Comparison of ENCODE assay signal across 8 mouse cellular contexts in genomic region chr7:28959505-28960045, GRCm38 (mm10). TPM values are rescaled to one million over a fixed set of nuclear protein-coding genes. Genes with fewer than 3 reads are reported as not detected.
DNase-seq lines count a peak whose midpoint lies in the region; ATAC-seq lines count a peak whose summit lies in the region.

No protein-coding gene starts in this region.

- H3K27ac ChIP-seq in heart, embryonic 11.5 days (ENCODE audit: low read depth, low read length) = peak overlapping the region; percentile 90
- H3K27ac ChIP-seq in embryonic facial prominence, embryonic 11.5 days (replicated peaks; ENCODE audit: low read depth, low read length) = no peak overlapping the region
- H3K27ac ChIP-seq in limb, embryonic 10.5 days = peak overlapping the region; percentile 38; the same call in 1 of the 2 replicates
- H3K27ac ChIP-seq in midbrain, embryonic 13.5 days = no peak overlapping the region

- peaks cover 42% of the 10 kb centered on the region for H3K4me1 ChIP-seq in heart, embryonic 11.5 days (ENCODE audit: control insufficient read depth, insufficient read depth, low read length)
- H3K4me1 ChIP-seq in embryonic facial prominence, embryonic 11.5 days (ENCODE audit: control insufficient read depth, insufficient read depth, low read length) = peaks cover 8% of the 10 kb centered on the region
- peaks cover 58% of the 10 kb centered on the region for H3K4me1 ChIP-seq in limb, embryonic 10.5 days
- peaks cover 53% of the 10 kb centered on the region for H3K4me1 ChIP-seq in midbrain, embryonic 13.5 days (replicated peaks)

- H3K4me3 ChIP-seq in heart, embryonic 11.5 days (ENCODE audit: low read depth, low read length) = peak overlapping the region; percentile 93
- H3K4me3 ChIP-seq in embryonic facial prominence, embryonic 11.5 days (ENCODE audit: low read depth, low read length) = peak overlapping the region; percentile 98; the same call in 1 of the 2 replicates
- peak overlapping the region; percentile 98 for H3K4me3 ChIP-seq in limb, embryonic 10.5 days
- peak overlapping the region; percentile 89 for H3K4me3 ChIP-seq in midbrain, embryonic 13.5 days (replicated peaks)

- no peak for DNase-seq in heart, adult 18-20 months
- no peak for DNase-seq in embryonic facial prominence, embryonic 11.5 days (ENCODE audit: low spot score)
- no peak for DNase-seq in limb, embryonic 10.5 days (ENCODE audit: low spot score)
- no peak for DNase-seq in embryo, embryonic 9.5 days (ENCODE audit: extremely low spot score)

- H3K36me3 ChIP-seq in heart, embryonic 11.5 days (ENCODE audit: control insufficient read depth, insufficient read depth, low read length) = no peaks in the 10 kb centered on the region; the same call in 1 of the 2 replicates
- H3K36me3 ChIP-seq in embryonic facial prominence, embryonic 11.5 days (replicated peaks; ENCODE audit: control insufficient read depth, insufficient read depth, low read depth, low read length) = no peaks in the 10 kb centered on the region
- H3K36me3 ChIP-seq in limb, embryonic 10.5 days = peaks cover 23% of the 10 kb centered on the region
- H3K36me3 ChIP-seq in midbrain, embryonic 13.5 days = no peaks in the 10 kb centered on the region

- H3K27me3 ChIP-seq in heart, embryonic 11.5 days (ENCODE audit: control insufficient read depth, insufficient read depth, low read length) = no peaks in the 10 kb centered on the region
- no peaks in the 10 kb centered on the region for H3K27me3 ChIP-seq in embryonic facial prominence, embryonic 11.5 days (ENCODE audit: control insufficient read depth, insufficient read depth, low read length)
- no peaks in the 10 kb centered on the region for H3K27me3 ChIP-seq in limb, embryonic 10.5 days (ENCODE audit: low read depth, poor library complexity, severe bottlenecking)
- H3K27me3 ChIP-seq in midbrain, embryonic 13.5 days = no peaks in the 10 kb centered on the region

- ATAC-seq in heart, embryonic 11.5 days (replicated peaks; ENCODE audit: insufficient number of reproducible peaks, low FRiP score, low TSS enrichment) = no peak
- ATAC-seq in embryonic facial prominence, embryonic 11.5 days (replicated peaks; ENCODE audit: insufficient number of reproducible peaks, low FRiP score, low TSS enrichment, low read depth) = no peak
- no peak for ATAC-seq in midbrain, embryonic 13.5 days
- ATAC-seq in erythroid progenitor cell, adult 5-6 weeks (replicated peaks; ENCODE audit: low FRiP score, poor library complexity, severe bottlenecking) = no peak
- ATAC-seq in activated CD4-positive, CD25-positive, alpha-beta regulatory T cell, adult 4 months = no peak

- 12% methylated on average over 6 of the region's 6 CpGs for WGBS in heart, embryonic 11.5 days (ENCODE audit: insufficient replicate concordance)
- WGBS in embryonic facial prominence, embryonic 11.5 days = 51% methylated on average over 6 of the region's 6 CpGs
- 61% methylated on average over 6 of the region's 6 CpGs for WGBS in limb, embryonic 10.5 days
- 44% methylated on average over 6 of the region's 6 CpGs for WGBS in midbrain, embryonic 13.5 days

- peak overlapping the region; percentile 93 for H3K4me2 ChIP-seq in heart, embryonic 11.5 days
- peak overlapping the region; percentile 75 for H3K4me2 ChIP-seq in embryonic facial prominence, embryonic 11.5 days (ENCODE audit: low read depth, low read length)
- peak overlapping the region; percentile 88 for H3K4me2 ChIP-seq in midbrain, embryonic 13.5 days (replicated peaks)

- peak overlapping the region; percentile 96 for H3K9ac ChIP-seq in heart, embryonic 11.5 days (ENCODE audit: low read depth, low read length)
- peak overlapping the region; percentile 18; the same call in 1 of the 2 replicates for H3K9ac ChIP-seq in embryonic facial prominence, embryonic 11.5 days (replicated peaks; ENCODE audit: low read length)
- H3K9ac ChIP-seq in midbrain, embryonic 13.5 days (replicated peaks) = peak overlapping the region; percentile 96

- no peaks in the 10 kb centered on the region for H3K9me3 ChIP-seq in heart, embryonic 11.5 days (replicated peaks; ENCODE audit: control insufficient read depth, low read length)
- no peaks in the 10 kb centered on the region for H3K9me3 ChIP-seq in embryonic facial prominence, embryonic 11.5 days (replicated peaks; ENCODE audit: control insufficient read depth, low read length)
- H3K9me3 ChIP-seq in limb, embryonic 10.5 days (replicated peaks) = no peaks in the 10 kb centered on the region
- no peaks in the 10 kb centered on the region for H3K9me3 ChIP-seq in midbrain, embryonic 13.5 days

RNA-seq across cellular contexts. Expression of gene Actn4, which starts 2.6 kb away (rescaled TPM):
- polyA plus RNA-seq in heart, embryonic 11.5 days (2014; fragmentation: Nextera tagmentation; extraction: Ambion mirVana) = 227 and 262 TPM in 2 replicates
- total RNA-seq in heart, adult 18-20 months (2021) = 10 to 100 TPM; 64.7 to 66.4 TPM
- polyA plus RNA-seq in embryonic facial prominence, embryonic 11.5 days (2014; fragmentation: Nextera tagmentation; extraction: Ambion mirVana) = 190 and 201 TPM in 2 replicates
- 253 and 285 TPM in 2 replicates for polyA plus RNA-seq in limb, embryonic 10.5 days (2016; fragmentation: Nextera tagmentation; extraction: Ambion mirVana)
- 120 and 132 TPM in 2 replicates for polyA plus RNA-seq in midbrain, embryonic 13.5 days (2015; fragmentation: Nextera tagmentation; extraction: Ambion mirVana)
- 170 and 189 TPM in 2 replicates for total RNA-seq in erythroid progenitor cell, adult 5-6 weeks (2015; ENCODE audit: low replicate concordance)
- 173 and 197 TPM in 2 replicates for total RNA-seq in erythroid progenitor cell, adult 5-6 weeks (2017; ENCODE audit: low replicate concordance)
- 100 to 1,000 TPM in 1 of 2 experiments, 10 to 100 TPM in 1; 84.6 to 128 TPM for polyA plus RNA-seq in activated CD4-positive, CD25-positive, alpha-beta regulatory T cell, adult 4 months (2017; shearing (Covaris generic))

RNA-seq across cellular contexts. Expression of gene Eif3k, which starts 22.1 kb away (rescaled TPM):
- 278 and 286 TPM in 2 replicates for polyA plus RNA-seq in heart, embryonic 11.5 days (2014; fragmentation: Nextera tagmentation; extraction: Ambion mirVana)
- 100 to 1,000 TPM; 166 to 176 TPM for total RNA-seq in heart, adult 18-20 months (2021)
- polyA plus RNA-seq in embryonic facial prominence, embryonic 11.5 days (2014; fragmentation: Nextera tagmentation; extraction: Ambion mirVana) = 439 and 446 TPM in 2 replicates
- polyA plus RNA-seq in limb, embryonic 10.5 days (2016; fragmentation: Nextera tagmentation; extraction: Ambion mirVana) = 446 and 467 TPM in 2 replicates
- polyA plus RNA-seq in midbrain, embryonic 13.5 days (2015; fragmentation: Nextera tagmentation; extraction: Ambion mirVana) = 318 and 323 TPM in 2 replicates
- 83.8 and 161 TPM in 2 replicates for total RNA-seq in erythroid progenitor cell, adult 5-6 weeks (2015; ENCODE audit: low replicate concordance)
- 81.5 and 115 TPM in 2 replicates for total RNA-seq in erythroid progenitor cell, adult 5-6 weeks (2017; ENCODE audit: low replicate concordance)
- polyA plus RNA-seq in activated CD4-positive, CD25-positive, alpha-beta regulatory T cell, adult 4 months (2017; shearing (Covaris generic)) = 100 to 1,000 TPM; 603 to 630 TPM

RNA-seq across cellular contexts. Expression of gene Map4k1, which starts 22.3 kb away (rescaled TPM):
- 6.8 and 6.9 TPM in 2 replicates for polyA plus RNA-seq in heart, embryonic 11.5 days (2014; fragmentation: Nextera tagmentation; extraction: Ambion mirVana)
- 1 to 10 TPM in 1 of 2 experiments, under 1 TPM in 1; 0.45 to 4.2 TPM for total RNA-seq in heart, adult 18-20 months (2021)
- 6.4 and 8.1 TPM in 2 replicates for polyA plus RNA-seq in embryonic facial prominence, embryonic 11.5 days (2014; fragmentation: Nextera tagmentation; extraction: Ambion mirVana)
- 18.9 and 19.4 TPM in 2 replicates for polyA plus RNA-seq in limb, embryonic 10.5 days (2016; fragmentation: Nextera tagmentation; extraction: Ambion mirVana)
- 4.5 and 5.0 TPM in 2 replicates for polyA plus RNA-seq in midbrain, embryonic 13.5 days (2015; fragmentation: Nextera tagmentation; extraction: Ambion mirVana)
- 13.0 and 23.1 TPM in 2 replicates for total RNA-seq in erythroid progenitor cell, adult 5-6 weeks (2015; ENCODE audit: low replicate concordance)
- 7.3 and 7.9 TPM in 2 replicates for total RNA-seq in erythroid progenitor cell, adult 5-6 weeks (2017; ENCODE audit: low replicate concordance)
- polyA plus RNA-seq in activated CD4-positive, CD25-positive, alpha-beta regulatory T cell, adult 4 months (2017; shearing (Covaris generic)) = 100 to 1,000 TPM in 1 of 2 experiments, 10 to 100 TPM in 1; 88.8 to 120 TPM

Comparison
In these comparisons a context has a peak if more than half of its experiments do, and no peak if none do; other contexts are left out.
1. H3K27ac ChIP-seq: peak in heart, embryonic 11.5 days (single experiment) and limb, embryonic 10.5 days (single experiment); none in embryonic facial prominence, embryonic 11.5 days (single experiment) and midbrain, embryonic 13.5 days (single experiment).
2. H3K9ac ChIP-seq: peak in every context shown above with its lines; median percentile 96 in heart, embryonic 11.5 days; 96 in midbrain, embryonic 13.5 days; 18 in embryonic facial prominence, embryonic 11.5 days.
3. Peak in every context shown above with its lines, with median percentiles within 50 percentile points of each other: H3K4me2 ChIP-seq and H3K4me3 ChIP-seq.